Mouse (Mus musculus) C3H10T1/2 (cell line): ENCODE results near the gene Dcp1b. TPM values are rescaled to one million over a fixed set of nuclear protein-coding genes. Genes with fewer than 3 reads are reported as not detected.

Experiments
- polyA plus RNA-seq, 2 experiments: library from polyadenylated mRNA; unstranded; fragments of >200 nt; fragmentation: generic; extraction: Trizol; gene quantifications; one replicate each; pipeline ENCODE4 v1.2.1; 2012; ENCODE audit warnings: missing spikeins in 2 of 2

Gene Dcp1b
- polyA plus RNA-seq: 1 to 10 TPM in 1 of 2 experiments, under 1 TPM in 1; 0.90 to 4.0 TPM

DNA sequence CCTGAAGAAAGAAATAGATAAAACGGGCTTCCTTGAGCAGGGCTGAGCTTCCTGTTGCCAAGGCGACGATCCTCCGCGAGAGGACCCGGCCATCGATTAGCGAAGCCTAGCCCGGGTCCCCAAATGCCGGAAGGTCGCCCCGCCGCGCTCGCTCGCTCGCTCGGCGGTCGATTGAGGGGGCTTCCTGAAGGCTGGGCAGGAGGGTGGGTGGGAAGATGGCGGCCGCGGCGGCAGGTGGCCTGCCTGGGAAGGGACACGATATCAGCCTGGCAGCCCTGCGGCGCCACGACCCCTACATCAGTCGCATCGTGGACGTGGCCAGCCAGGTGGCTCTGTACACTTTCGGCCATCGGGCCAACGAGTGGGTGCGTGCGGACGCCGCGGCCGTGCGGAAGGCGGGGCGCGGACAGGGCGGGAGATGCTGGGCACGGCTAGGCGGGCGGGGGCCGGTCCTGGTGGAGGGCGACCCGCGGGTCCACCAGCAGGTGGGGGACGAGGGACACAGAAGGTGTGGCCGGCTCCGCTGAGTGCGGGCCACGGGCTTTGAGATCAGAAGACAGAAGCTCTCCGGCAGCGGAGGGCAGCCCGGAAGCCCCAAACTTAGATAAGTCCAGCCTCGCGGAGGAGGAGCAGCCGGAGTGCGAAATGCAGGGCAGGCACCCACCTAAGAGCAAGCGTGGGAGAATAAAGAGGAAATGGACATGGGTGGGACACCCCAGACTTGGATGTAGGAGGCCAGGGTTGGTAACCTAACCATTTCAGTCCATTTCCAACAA lies at the start of gene Dcp1b:
Dcp1b (plus strand) TSS at position 176 of the 776 bp plus-strand sequence.

DNA sequence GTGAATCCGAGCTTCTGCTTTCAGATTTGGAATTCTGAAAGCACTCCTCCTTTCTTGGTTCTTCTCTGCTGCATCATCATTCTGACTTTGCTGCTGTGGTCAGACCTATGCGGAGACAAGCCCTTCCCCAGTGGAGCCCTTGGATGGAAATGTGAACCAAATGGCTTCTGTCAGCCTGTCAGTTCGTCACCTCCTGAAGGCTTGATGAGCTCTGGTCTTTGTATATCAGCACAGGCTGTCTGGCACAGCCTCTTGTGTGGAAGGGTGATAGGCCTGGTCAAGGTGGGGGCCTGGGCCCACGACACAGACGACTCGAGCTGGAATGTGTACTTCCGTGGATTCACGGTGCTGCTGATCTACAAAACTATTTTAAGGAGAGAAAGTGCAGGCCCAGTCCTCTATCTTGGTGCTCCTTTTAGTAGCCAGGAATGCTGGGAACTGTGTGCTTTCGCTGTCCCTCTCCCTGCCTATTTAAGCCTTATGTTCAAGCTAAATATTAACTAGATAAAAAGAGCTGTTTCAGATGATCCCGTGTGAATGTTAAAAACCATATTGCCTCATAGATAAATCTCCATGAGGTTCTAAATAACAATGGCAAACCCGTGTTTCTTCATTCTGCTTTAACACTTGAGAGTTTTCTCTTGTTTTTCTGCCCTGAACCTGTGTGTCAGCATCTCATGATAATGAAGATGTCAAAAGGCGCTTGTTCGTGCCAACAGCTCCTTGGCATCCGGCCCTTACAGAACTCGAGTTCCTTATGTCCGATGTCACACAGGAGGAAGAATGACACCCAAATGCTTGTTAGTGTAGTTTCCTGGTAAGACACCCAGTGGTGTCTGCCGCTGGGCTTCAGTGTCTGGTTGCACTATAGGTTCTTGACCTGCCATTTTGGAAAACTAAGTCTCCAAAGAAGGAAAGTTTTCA lies 21.6 kb downstream of the Dcp1b start, which contains the start of gene Cacna1c:
Cacna1c (minus strand) TSS at position 37 of the 924 bp plus-strand sequence.

DNA sequence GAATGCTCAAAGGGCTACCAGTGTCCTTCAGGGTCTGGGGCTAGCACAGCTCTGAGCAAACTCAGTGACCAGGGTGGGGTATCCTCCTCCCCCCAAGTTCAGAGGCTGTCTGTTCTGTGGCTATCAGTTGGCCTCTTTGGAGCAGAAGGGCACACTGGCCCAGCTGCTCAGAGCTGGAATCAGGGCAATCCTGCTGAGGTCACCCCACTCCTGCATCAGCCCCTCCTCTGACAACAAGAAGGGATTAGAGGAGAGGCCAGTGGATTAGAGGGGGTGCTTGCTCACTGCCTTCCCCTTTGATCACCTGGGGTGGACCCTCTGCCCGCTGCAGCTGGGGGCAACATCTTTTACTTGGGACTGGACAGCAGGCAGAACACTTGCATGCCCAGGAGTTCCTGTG lies 61.2 kb downstream of the Dcp1b start, which contains the start of gene Cacna2d4:
Cacna2d4 (plus strand) TSS at position 286 of the 400 bp plus-strand sequence.

Other genes with a start within 250 kb of the Dcp1b start
- 1 to 10 TPM; 1.1 to 3.4 TPM for gene Cacna1c, start 21.2 kb downstream of the Dcp1b start, polyA plus RNA-seq
- under 1 TPM in 1 of 2 experiments, not detected in 1; 0.01 TPM for gene Cacna2d4, start 61.3 kb downstream of the Dcp1b start, polyA plus RNA-seq
- gene Lrtm2, start 155.5 kb downstream of the Dcp1b start, polyA plus RNA-seq: not detected
- 10 to 100 TPM; 12.0 to 23.4 TPM for gene Adipor2, start 242.5 kb downstream of the Dcp1b start, polyA plus RNA-seq